Mouse (Mus musculus) heart, embryonic 16.5 days (tissue): ENCODE results near the gene Fut2. TPM values are rescaled to one million over a fixed set of nuclear protein-coding genes. Genes with fewer than 3 reads are reported as not detected.

ENCODE experiments used
- ATAC-seq: fragments of 200-750 bp; cut with Nextera tagmentation; replicated peaks from 2 replicates; pipeline ENCODE4 v1.8.0; 2017; ENCODE audit warnings: moderate number of reproducible peaks; ENCODE audit not compliant: insufficient read depth, low FRiP score; ENCODE audit errors: extremely low read depth
- H3K27ac ChIP-seq: fragments of 300-500 bp; sonication (generic); 2 replicates; pipeline ENCODE4 v1.5.1; 2014; ENCODE audit warnings: mild to moderate bottlenecking, low read length, control low read depth, moderate library complexity
- H3K27me3 ChIP-seq: fragments of 300-500 bp; sonication (generic); 2 replicates; pipeline ENCODE4 v1.6.1; 2014; ENCODE audit warnings: low read length, mixed read lengths; ENCODE audit not compliant: control insufficient read depth, insufficient read depth
- H3K36me3 ChIP-seq: fragments of 300-500 bp; sonication (generic); 2 replicates; pipeline ENCODE4 v1.6.1; 2014; ENCODE audit not compliant: control insufficient read depth, insufficient read depth
- H3K4me1 ChIP-seq: fragments of 300-500 bp; sonication (generic); 2 replicates; pipeline ENCODE4 v1.6.1; 2014; ENCODE audit warnings: low read length, mixed read lengths; ENCODE audit not compliant: control insufficient read depth, insufficient read depth
- H3K4me2 ChIP-seq: fragments of 300-500 bp; sonication (generic); 2 replicates; pipeline ENCODE4 v1.6.1; 2014; ENCODE audit warnings: low read depth, mild to moderate bottlenecking, control low read depth, low read length
- H3K4me3 ChIP-seq: fragments of 300-500 bp; sonication (generic); 2 replicates; pipeline ENCODE4 v1.5.1; 2014; ENCODE audit warnings: mild to moderate bottlenecking, control low read depth, low read length
- H3K9ac ChIP-seq: fragments of 300-500 bp; sonication (generic); 2 replicates; pipeline ENCODE4 v1.6.1; 2014; ENCODE audit warnings: low read length, control low read depth
- H3K9me3 ChIP-seq: fragments of 300-500 bp; sonication (generic); replicated peaks from 2 replicates; pipeline ENCODE4 v1.6.1; 2016; ENCODE audit warnings: low read length; ENCODE audit not compliant: control insufficient read depth
- WGBS: fragments of 180-500 bp; shearing (Covaris S2); extraction: QIAGEN DNeasy Blood & Tissue Kit; methylation state at CpG from one replicate; pipeline ENCODE4 v1.1.7; 2014; 5-methylcytosine and 5-hydroxymethylcytosine counted together
- polyA plus RNA-seq: library from polyadenylated mRNA; unstranded; fragments of >200 nt; fragmentation: Nextera tagmentation; extraction: Ambion mirVana; gene quantifications from 2 replicates; pipeline ENCODE4 v1.2.1, GENCODE M21; 2015

Gene Fut2
- polyA plus RNA-seq, 1 experiment from 2014 or later: 1.6 TPM

DNA sequence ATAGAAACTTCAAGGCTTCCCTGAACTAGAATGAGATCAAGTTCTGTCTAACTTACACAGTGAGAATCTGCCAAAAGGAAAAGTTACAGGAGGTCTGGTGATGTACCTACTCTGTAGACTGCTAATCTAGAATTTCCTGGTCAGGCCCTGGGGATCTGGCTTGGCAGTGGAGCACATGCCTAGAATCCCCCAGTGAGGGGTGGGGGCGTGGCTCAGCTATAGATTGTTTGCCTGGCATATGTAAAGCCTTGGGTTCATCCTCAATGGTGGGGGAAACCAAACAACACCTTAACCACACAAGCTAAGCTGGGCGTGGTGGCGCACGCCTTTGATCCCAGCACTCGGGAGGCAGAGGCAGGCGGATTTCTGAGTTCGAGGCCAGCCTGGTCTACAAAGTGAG lies 31.7 kb upstream of the Fut2 start:
- no peak overlapping the region for H3K4me3 ChIP-seq
- H3K4me1 ChIP-seq: peaks cover 16% of the 10 kb centered on the region
- no peak overlapping the region for H3K27ac ChIP-seq
- H3K9me3 ChIP-seq: no peaks in the 10 kb centered on the region
- peaks cover 25% of the 10 kb centered on the region for H3K27me3 ChIP-seq
- H3K9ac ChIP-seq: no peak overlapping the region
- H3K4me2 ChIP-seq: no peak overlapping the region
- WGBS: 76% methylated on average over 6 of the region's 7 CpGs
- no peaks in the 10 kb centered on the region for H3K36me3 ChIP-seq
- no peak for ATAC-seq

DNA sequence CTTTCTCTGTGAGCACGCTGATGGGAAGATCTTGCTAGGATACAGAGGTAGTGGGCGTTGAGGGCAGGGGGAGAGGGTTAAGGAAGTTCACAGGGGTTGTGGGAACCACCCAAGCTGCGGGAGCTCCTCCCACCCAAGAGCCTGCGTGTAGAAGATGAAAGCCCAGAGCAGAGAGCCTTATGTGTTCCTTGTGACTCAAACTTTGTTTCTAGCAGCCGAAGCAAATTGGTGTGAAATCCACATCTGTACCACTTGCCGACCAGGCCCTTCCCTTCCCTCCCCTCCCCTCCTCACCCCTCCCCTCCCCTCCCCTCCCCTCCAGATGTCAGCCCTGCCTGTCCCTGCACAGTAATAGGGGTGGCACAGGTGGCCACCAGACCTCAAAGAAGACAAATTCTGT lies 28.9 kb upstream of the Fut2 start:
- Histone ChIP-seq H3K27me3 (peaks cover 19% of the 10 kb centered on the region), H3K4me2 (no peak overlapping the region), H3K9ac (no peak overlapping the region), H3K4me1 (peaks cover 11% of the 10 kb centered on the region), H3K9me3 (no peaks in the 10 kb centered on the region), H3K27ac (no peak overlapping the region), H3K36me3 (no peaks in the 10 kb centered on the region), H3K4me3 (no peak overlapping the region)
- 26% methylated on average over 6 of the region's 6 CpGs for WGBS
- no peak for ATAC-seq

DNA sequence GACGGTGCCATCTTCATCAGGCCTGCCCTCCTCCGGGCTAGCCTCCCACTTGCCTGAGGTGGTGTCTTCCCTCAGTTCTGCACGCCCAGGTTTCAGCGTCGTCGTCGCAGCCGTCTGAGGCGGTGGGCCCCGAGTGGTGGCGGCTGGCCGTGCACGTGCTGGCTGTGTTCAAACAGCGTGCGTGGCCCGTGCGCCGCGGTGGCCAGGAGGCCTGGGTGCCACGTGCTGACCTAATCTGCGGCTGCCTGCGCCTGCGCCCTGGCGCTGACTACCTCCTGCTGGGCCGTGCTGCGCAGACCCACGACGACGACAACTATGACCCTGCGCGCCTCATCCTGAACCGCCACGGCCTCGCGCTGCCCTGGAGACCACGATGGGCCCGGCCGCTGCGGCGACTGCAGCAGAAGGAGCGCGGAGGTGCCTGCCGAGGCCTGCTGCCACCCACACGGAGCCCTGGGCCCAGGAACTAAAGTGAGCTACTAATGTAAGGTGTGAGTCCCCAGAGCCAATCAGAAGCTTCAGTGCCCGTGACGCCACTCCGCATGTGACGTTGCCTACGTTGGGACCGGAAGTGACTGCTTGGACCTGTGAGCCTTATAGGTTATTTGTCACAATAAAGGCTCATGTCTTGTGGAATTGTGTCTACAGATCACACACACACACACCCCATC lies 27.9 kb upstream of the Fut2 start, which contains the start of gene Sec1:
Gene Sec1, minus strand, starts transcription at position 482 of the 671 bp plus-strand sequence.
- Histone ChIP-seq H3K27me3 (peaks cover 11% of the 10 kb centered on the region), H3K4me3 (no peak within 1 kb of the TSS), H3K9ac (no peak within 1 kb of the TSS), H3K9me3 (no peaks in the 10 kb centered on the region), H3K27ac (no peak within 1 kb of the TSS), H3K36me3 (no peaks in the 10 kb centered on the region), H3K4me1 (peaks cover 14% of the 10 kb centered on the region), H3K4me2 (no peak within 1 kb of the TSS)
- no peak for ATAC-seq
- WGBS: 84% methylated on average over 50 of the region's 50 CpGs

DNA sequence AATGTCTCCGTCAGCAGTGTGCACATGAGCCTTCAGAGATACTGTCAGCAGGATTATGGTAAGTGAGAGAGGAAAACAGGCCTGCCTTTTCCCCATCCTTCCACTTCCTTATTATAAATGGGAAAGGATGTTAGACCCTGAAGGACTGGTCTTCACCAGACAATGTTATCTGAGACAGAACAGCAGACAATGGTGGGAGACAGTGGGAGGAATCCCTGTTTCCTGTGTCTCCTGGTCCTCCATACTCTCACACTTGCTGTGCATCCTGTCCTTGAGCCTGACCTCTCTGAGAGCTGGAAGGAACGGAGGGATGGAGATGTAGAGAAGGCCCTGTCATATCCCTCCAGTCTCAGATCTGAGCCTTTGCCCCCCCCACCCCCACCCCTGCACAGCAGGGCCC lies 26.2 kb upstream of the Fut2 start:
- Histone ChIP-seq H3K9ac (no peak overlapping the region), H3K27me3 (no peaks in the 10 kb centered on the region), H3K36me3 (no peaks in the 10 kb centered on the region), H3K9me3 (no peaks in the 10 kb centered on the region), H3K4me2 (no peak overlapping the region), H3K4me1 (peaks cover 15% of the 10 kb centered on the region), H3K4me3 (no peak overlapping the region), H3K27ac (no peak overlapping the region)
- ATAC-seq: no peak
- 68% methylated on average over 2 of the region's 2 CpGs for WGBS

DNA sequence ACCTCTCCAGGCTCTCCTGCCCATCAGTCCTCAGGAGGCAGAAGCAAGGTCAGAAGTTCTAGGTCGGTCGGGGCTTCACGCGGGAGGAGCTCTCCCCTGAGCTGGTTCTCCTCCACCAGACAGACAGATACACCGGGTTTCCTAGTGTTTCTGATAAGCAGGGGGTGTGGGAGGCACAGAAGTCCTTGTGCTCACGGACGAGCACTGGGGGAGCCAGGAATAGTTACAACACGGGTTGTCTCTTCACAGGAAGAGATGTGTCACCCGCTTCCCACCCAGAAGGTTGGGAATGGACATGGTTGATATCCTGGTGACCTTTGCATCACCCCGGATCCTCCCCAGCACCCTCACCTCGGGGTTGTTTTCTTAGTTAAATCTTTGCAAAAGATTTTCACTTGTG lies 23.6 kb upstream of the Fut2 start:
- peak overlapping the region; percentile 4 for H3K27ac ChIP-seq
- H3K4me1 ChIP-seq: peaks cover 15% of the 10 kb centered on the region
- no peak overlapping the region for H3K9ac ChIP-seq
- H3K4me2 ChIP-seq: no peak overlapping the region
- peak; percentile 42; the same call in 1 of the 2 replicates for ATAC-seq
- H3K9me3 ChIP-seq: no peaks in the 10 kb centered on the region
- 16% methylated on average over 11 of the region's 11 CpGs for WGBS
- H3K27me3 ChIP-seq: no peaks in the 10 kb centered on the region
- H3K4me3 ChIP-seq: no peak overlapping the region
- no peaks in the 10 kb centered on the region for H3K36me3 ChIP-seq

DNA sequence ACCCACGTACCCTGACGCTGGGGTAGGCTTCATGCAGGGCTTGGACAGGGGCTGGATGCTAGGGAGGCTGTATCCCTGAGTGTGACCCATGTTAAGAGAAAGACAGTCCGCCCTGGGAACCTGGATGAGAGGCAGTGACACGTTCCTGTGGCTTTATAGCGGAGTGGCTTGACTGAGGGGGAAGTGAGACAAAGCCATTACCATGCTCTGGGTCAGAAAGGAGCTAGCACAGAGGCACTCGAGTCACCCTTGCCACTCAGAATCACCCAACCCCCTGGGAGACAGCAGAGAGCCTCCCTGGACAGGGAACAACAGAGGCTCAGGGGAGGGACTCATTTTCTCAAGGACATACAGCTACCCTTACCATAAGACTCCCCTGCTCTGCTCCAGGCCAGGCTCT lies 22.9 kb upstream of the Fut2 start:
- no peak for ATAC-seq
- Histone ChIP-seq H3K27ac (no peak overlapping the region), H3K27me3 (no peaks in the 10 kb centered on the region), H3K9ac (no peak overlapping the region), H3K4me3 (no peak overlapping the region), H3K4me1 (peaks cover 15% of the 10 kb centered on the region), H3K9me3 (no peaks in the 10 kb centered on the region), H3K4me2 (no peak overlapping the region), H3K36me3 (no peaks in the 10 kb centered on the region)
- WGBS: 64% methylated on average over 6 of the region's 6 CpGs

DNA sequence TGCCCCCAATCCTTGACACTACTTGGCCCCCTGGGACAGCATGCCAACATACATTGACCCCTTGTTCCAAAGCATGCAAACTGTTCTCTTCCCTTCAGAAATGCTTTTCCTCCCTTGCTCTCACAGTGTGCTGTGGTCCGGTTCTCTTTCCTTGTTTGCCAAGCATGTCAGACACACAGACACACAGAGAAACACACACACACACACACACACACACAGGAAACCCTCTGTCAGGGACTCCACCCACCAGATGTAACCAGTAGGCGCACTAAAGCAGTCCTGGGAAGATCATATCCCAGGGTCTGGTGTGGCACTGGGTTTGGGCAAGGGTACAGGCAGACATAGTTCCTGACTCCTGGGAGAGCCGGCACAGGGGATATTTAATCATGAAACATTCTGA lies 20.6 kb upstream of the Fut2 start:
- Histone ChIP-seq H3K27me3 (no peaks in the 10 kb centered on the region), H3K4me1 (peaks cover 22% of the 10 kb centered on the region), H3K9ac (no peak overlapping the region), H3K4me2 (no peak overlapping the region), H3K27ac (no peak overlapping the region), H3K4me3 (no peak overlapping the region), H3K9me3 (no peaks in the 10 kb centered on the region), H3K36me3 (no peaks in the 10 kb centered on the region)
- ATAC-seq: no peak
- 78% methylated on average over 3 of the region's 3 CpGs for WGBS

DNA sequence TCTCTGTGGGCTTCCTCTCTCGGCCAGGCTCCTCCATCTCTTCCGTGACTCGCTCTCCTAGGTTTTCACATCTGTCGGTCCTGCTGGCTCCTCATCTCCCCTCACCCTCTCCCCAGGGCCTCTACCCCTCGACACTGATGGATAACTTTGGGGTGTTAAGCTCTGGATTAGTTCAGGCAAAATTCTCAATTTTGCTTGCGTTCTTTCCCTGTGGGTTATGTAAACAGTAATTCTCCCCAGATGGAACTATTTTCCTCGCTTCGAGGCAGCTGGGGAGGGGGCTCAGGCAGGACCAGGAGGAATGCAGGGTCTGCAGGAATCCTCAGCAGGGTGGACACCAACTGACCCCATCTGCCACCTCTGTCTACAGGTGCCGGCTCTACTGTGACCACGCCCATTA lies 19.6 kb upstream of the Fut2 start:
- ATAC-seq: no peak
- Histone ChIP-seq H3K27me3 (no peaks in the 10 kb centered on the region), H3K9ac (no peak overlapping the region; the same call in 1 of the 2 replicates), H3K27ac (no peak overlapping the region), H3K4me1 (peaks cover 32% of the 10 kb centered on the region), H3K4me2 (no peak overlapping the region), H3K36me3 (no peaks in the 10 kb centered on the region), H3K9me3 (no peaks in the 10 kb centered on the region), H3K4me3 (no peak overlapping the region)
- 63% methylated on average over 10 of the region's 10 CpGs for WGBS

DNA sequence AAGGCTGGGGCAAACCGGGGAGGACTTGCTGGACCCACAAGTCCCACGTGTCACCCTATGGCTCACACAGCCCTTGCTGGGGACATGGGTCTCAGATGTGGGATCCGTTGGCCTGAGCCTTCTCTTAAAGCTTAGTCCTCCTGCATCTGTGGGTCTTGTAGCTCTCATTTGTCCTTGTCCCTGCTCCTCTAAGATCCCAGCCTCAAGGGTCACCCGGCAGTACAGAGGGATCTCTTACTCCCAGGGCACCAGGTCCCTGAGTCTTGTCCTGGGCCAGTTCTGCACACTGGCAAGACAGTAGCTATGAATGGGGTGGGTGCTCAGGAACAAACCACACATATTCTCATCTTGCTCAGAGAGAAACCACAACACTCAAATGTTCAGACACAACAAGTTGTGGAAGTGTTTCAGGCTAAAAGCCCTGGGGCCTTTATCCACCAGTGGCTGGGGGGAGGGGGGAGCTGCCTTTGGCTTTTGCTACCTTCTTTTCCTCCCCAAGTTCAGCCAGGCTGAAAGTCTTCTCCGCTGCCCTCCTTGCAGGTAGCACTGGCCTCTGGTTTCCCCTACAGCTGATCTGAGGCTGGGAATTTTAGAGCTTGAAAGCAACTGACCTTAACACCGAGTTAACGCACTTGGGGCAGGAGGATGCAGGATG lies 17.3 kb upstream of the Fut2 start, which contains the start of gene Ntn5:
Gene Ntn5, plus strand, starts transcription at position 627 of the 655 bp plus-strand sequence.
- no peak within 1 kb of the TSS for H3K27ac ChIP-seq
- H3K9ac ChIP-seq: peak within 1 kb of the TSS; percentile 10; the same call in 1 of the 2 replicates
- H3K27me3 ChIP-seq: no peaks in the 10 kb centered on the region
- H3K4me2 ChIP-seq: no peak within 1 kb of the TSS
- no peaks in the 10 kb centered on the region for H3K9me3 ChIP-seq
- no peak for ATAC-seq
- H3K4me1 ChIP-seq: peaks cover 26% of the 10 kb centered on the region
- no peaks in the 10 kb centered on the region for H3K36me3 ChIP-seq
- WGBS: 74% methylated on average over 7 of the region's 7 CpGs
- H3K4me3 ChIP-seq: no peak within 1 kb of the TSS
